Mouse (Mus musculus) left cerebral cortex, postnatal 4 days (tissue): ENCODE data around the gene Gba. TPM values are rescaled to one million over a fixed set of nuclear protein-coding genes. Genes with fewer than 3 reads are reported as not detected.
"Not testable (repeated sequence)": the region's sequence is repeated elsewhere in the genome, so short reads cannot be mapped to it uniquely, and the experiment has no call there.

Source experiments
- DNase-seq: peaks from one replicate; pipeline ENCODE4 v3.0.0-alpha.2; 2022
- intact Hi-C: fragments of 180-260 bp; cut with DNase I; formaldehyde crosslinking; loops from one replicate; pipeline ENCODE4 v1.15.1; 2025
- total RNA-seq, 2 experiments: library from RNA; stranded (reverse); gene quantifications; 2 replicates each; pipeline ENCODE4 v1.2.3; 2021

Gba gene
- 10 to 100 TPM; 61.3 to 62.2 TPM for total RNA-seq

- peak; percentile 81 for DNase-seq
- intact Hi-C loops = no loop called here
These were observed at the start of gene Gba for GRCm38 (mm10) chr3:89202253-89203141. Gba (plus strand) TSS chr3:89202928.

- intact Hi-C loops = loop anchor here (5.0 kb wide), 1 partner anchor 65 kb away; the partner anchor contains the start of gene Rusc1
- no peak for DNase-seq
These were observed 45.8 kb upstream of the Gba start for GRCm38 (mm10) chr3:89156951-89157350.

GRCm38 (mm10) chr3:89158651-89159050 is 44.1 kb upstream of the Gba start:
- no peak for DNase-seq
- intact Hi-C loops = loop anchor here (5.0 kb wide), 1 partner anchor 66 kb away; the partner anchor contains the start of gene Rusc1

GRCm38 (mm10) chr3:89159211-89159610 is 43.5 kb upstream of the Gba start:
- no peak for DNase-seq

GRCm38 (mm10) chr3:89159616-89160344 is 42.9 kb upstream of the Gba start, which contains the start of gene Hcn3:
Hcn3 (minus strand) TSS chr3:89160196.
- peak; percentile 86 for DNase-seq
- intact Hi-C loops = loop anchor here (5.0 kb wide), 1 partner anchor 67 kb away; the partner anchor contains the start of gene Rusc1

More at GRCm38 (mm10) chr3:89159211-89159610, 43.5 kb upstream of the Gba start:
- intact Hi-C loops = loop anchor here (5.0 kb wide), 1 partner anchor 67 kb away; the partner anchor contains the start of gene Rusc1

GRCm38 (mm10) chr3:89161207-89161606 is 41.5 kb upstream of the Gba start:
- DNase-seq, intact Hi-C loops: not testable (repeated sequence)

- no peak for DNase-seq
- intact Hi-C loops = no loop called here
These were observed 40.9 kb upstream of the Gba start for GRCm38 (mm10) chr3:89161786-89162185.

- DNase-seq = no peak
- intact Hi-C loops = no loop called here
These were observed 39.6 kb upstream of the Gba start for GRCm38 (mm10) chr3:89163123-89163522.

GRCm38 (mm10) chr3:89163643-89164245 is 39.0 kb upstream of the Gba start:
- intact Hi-C loops = no loop called here
- DNase-seq = no peak

GRCm38 (mm10) chr3:89164506-89165267 is 38.0 kb upstream of the Gba start, which contains the start of gene Clk2:
Clk2 (plus strand) TSS chr3:89164795.
- intact Hi-C loops = no loop called here
- peak; percentile 94 for DNase-seq

- intact Hi-C loops = no loop called here
- no peak for DNase-seq
These were observed 37.4 kb upstream of the Gba start for GRCm38 (mm10) chr3:89165268-89165870.

GRCm38 (mm10) chr3:89166945-89167344 is 35.8 kb upstream of the Gba start:
- DNase-seq = no peak
- intact Hi-C loops = no loop called here

- DNase-seq = no peak
- intact Hi-C loops = loop anchor here (10.0 kb wide), 1 partner anchor 240 kb away; no protein-coding TSS in a partner anchor
These were observed 27.9 kb upstream of the Gba start for GRCm38 (mm10) chr3:89174844-89175243.

- intact Hi-C loops = loop anchor here (10.0 kb wide), 1 partner anchor 241 kb away; no protein-coding TSS in a partner anchor
- DNase-seq = no peak
These were observed 27.2 kb upstream of the Gba start for GRCm38 (mm10) chr3:89175544-89175943.

GRCm38 (mm10) chr3:89176421-89176820 is 26.3 kb upstream of the Gba start:
- intact Hi-C loops = loop anchor here (10.0 kb wide), 1 partner anchor 242 kb away; no protein-coding TSS in a partner anchor
- no peak for DNase-seq

- intact Hi-C loops = loop anchor here (10.0 kb wide), 1 partner anchor 243 kb away; no protein-coding TSS in a partner anchor
- peak; percentile 86 for DNase-seq
These were observed 25.3 kb upstream of the Gba start, which contains the start of gene Scamp3 for GRCm38 (mm10) chr3:89177242-89178106. Scamp3 (plus strand) TSS chr3:89177473.

GRCm38 (mm10) chr3:89178107-89178385 is 24.7 kb upstream of the Gba start:
- intact Hi-C loops = loop anchor here (10.0 kb wide), 1 partner anchor 243 kb away; no protein-coding TSS in a partner anchor
- DNase-seq = no peak

- no peak for DNase-seq
- intact Hi-C loops = loop anchor here (10.0 kb wide), 1 partner anchor 244 kb away; no protein-coding TSS in a partner anchor
These were observed 23.7 kb upstream of the Gba start for GRCm38 (mm10) chr3:89179056-89179455.
